Mouse (Mus musculus): Measurements from ENCODE around the gene Igsf1.

Gene Igsf1

GRCm38 (mm10) chrX:49797213-49798019 lies at the start of gene Igsf1:
Gene Igsf1, minus strand, starts transcription at chrX:49797749.
- DNase-seq (ENCODE audit: low read depth, low spot score): peak; percentile 55

- DNase-seq (ENCODE audit: low read depth, low spot score): no peak
Observed at GRCm38 (mm10) chrX:49770828-49771227, 26.7 kb downstream of the Igsf1 start.

- no peak for DNase-seq (ENCODE audit: low read depth, low spot score)
Observed at GRCm38 (mm10) chrX:49745192-49745591, 52.4 kb downstream of the Igsf1 start.

- no peak for DNase-seq (ENCODE audit: low read depth, low spot score)
Observed at GRCm38 (mm10) chrX:49734959-49735358, 62.6 kb downstream of the Igsf1 start, which contains the start of gene Olfr1321. Gene Olfr1321, minus strand, starts transcription at chrX:49735059.

Measured in mesoderm, embryonic 11.5 days (tissue).